Mouse (Mus musculus): ENCODE measurements around the gene Gdpgp1.

GRCm38 (mm10) chr7:80201888-80202540 lies 30.7 kb upstream of the Gdpgp1 start:
- TF ChIP-seq POLR2A (IDR thresholded peaks at IDR 0.05; ENCODE audit: insufficient read length, low read depth) (no peak), CEBPB (IDR thresholded peaks at IDR 0.05; ENCODE audit: insufficient read depth, poor library complexity, severe bottlenecking) (no peak), TCF12 (IDR thresholded peaks at IDR 0.05; ENCODE audit: insufficient read depth, poor library complexity, severe bottlenecking) (no peak), MAX (IDR thresholded peaks at IDR 0.05; ENCODE audit: low read depth) (no peak), USF1 (IDR thresholded peaks at IDR 0.05; ENCODE audit: low read depth) (no peak), MYOD1 (IDR thresholded peaks at IDR 0.05; ENCODE audit: control insufficient read depth in 1 of 3, insufficient read length in 2 of 3, low read depth in 2 of 3) (no peak), TCF3 (IDR thresholded peaks at IDR 0.05; ENCODE audit: insufficient read length, low read depth) (no peak), POLR2AphosphoS2 (IDR thresholded peaks at IDR 0.05; ENCODE audit: insufficient read length, low read depth) (peak; percentile 11), MYOG (IDR thresholded peaks at IDR 0.05; ENCODE audit: control insufficient read depth in 1 of 3, insufficient read depth in 1 of 3, insufficient read length in 2 of 3, low read depth in 2 of 3) (no peak), SRF (IDR thresholded peaks at IDR 0.05; ENCODE audit: control insufficient read depth, insufficient read length, low read depth) (no peak), E2F4 (IDR thresholded peaks at IDR 0.05; ENCODE audit: insufficient read depth) (no peak)
